Mouse (Mus musculus): ENCODE measurements around the gene Amfr. TPM values are rescaled to one million over a fixed set of nuclear protein-coding genes. Genes with fewer than 3 reads are reported as not detected.

The Amfr gene
- total RNA-seq (2023), result 60.6 TPM

GRCm38 (mm10) chr8:94012013-94012951 is at the start of gene Amfr:
Amfr (minus strand) TSS chr8:94012842.

GRCm38 (mm10) chr8:94036944-94037524 is 24.4 kb upstream of the Amfr start, which contains the start of the genes Nudt21 and Ogfod1:
Nudt21 (minus strand) TSS chr8:94037031.
Ogfod1 (plus strand) TSS chr8:94037198.

Other genes with a start within 250 kb of the Amfr start
- 2.6 TPM for gene Gnao1, start 202.9 kb downstream of the Amfr start, total RNA-seq (2023)
- gene Nudt21, start 24.2 kb upstream of the Amfr start, total RNA-seq (2023), result 51.5 TPM
- 17.4 TPM for gene Ogfod1, start 24.4 kb upstream of the Amfr start, total RNA-seq (2023)
- gene Bbs2, start 86.1 kb upstream of the Amfr start, total RNA-seq (2023), result 15.0 TPM
- not detected for gene Mt4, start 124.4 kb upstream of the Amfr start, total RNA-seq (2023)
- not detected for gene Mt3, start 139.8 kb upstream of the Amfr start, total RNA-seq (2023)
- 1.7 TPM for gene Mt2, start 159.8 kb upstream of the Amfr start, total RNA-seq (2023)
- 2.5 TPM for gene Mt1, start 166.2 kb upstream of the Amfr start, total RNA-seq (2023)
- 38.2 TPM for gene Nup93, start 201.7 kb upstream of the Amfr start, total RNA-seq (2023)